Mouse (Mus musculus) limb, embryonic 10.5 days (tissue): Measurements from ENCODE around the gene Utp4. TPM values are rescaled to one million over a fixed set of nuclear protein-coding genes. Genes with fewer than 3 reads are reported as not detected.
"Not testable (repeated sequence)": the region's sequence is repeated elsewhere in the genome, so short reads cannot be mapped to it uniquely, and the experiment has no call there.

Experiments
- DNase-seq: peaks from one replicate; pipeline ENCODE4 v3.0.0-alpha.2; 2017; ENCODE audit warnings: low spot score
- H3K27ac ChIP-seq: fragments of 300-500 bp; sonication (generic); 2 replicates; pipeline ENCODE4 v1.5.1; 2016; ENCODE audit warnings: mild to moderate bottlenecking
- H3K27me3 ChIP-seq: fragments of 300-500 bp; sonication (generic); 2 replicates; pipeline ENCODE4 v1.6.1; 2016; ENCODE audit warnings: low read depth, mild to moderate bottlenecking; ENCODE audit not compliant: poor library complexity, severe bottlenecking
- H3K36me3 ChIP-seq: fragments of 300-500 bp; sonication (generic); 2 replicates; pipeline ENCODE4 v1.6.1; 2016; ENCODE audit warnings: mild to moderate bottlenecking, moderate library complexity
- H3K4me1 ChIP-seq: fragments of 300-500 bp; sonication (generic); 2 replicates; pipeline ENCODE4 v1.6.1; 2016
- H3K4me3 ChIP-seq: fragments of 300-500 bp; sonication (generic); 2 replicates; pipeline ENCODE4 v1.5.1; 2016; ENCODE audit warnings: mild to moderate bottlenecking, moderate library complexity
- H3K9me3 ChIP-seq: fragments of 300-500 bp; sonication (generic); replicated peaks from 2 replicates; pipeline ENCODE4 v1.6.1; 2016; ENCODE audit warnings: mild to moderate bottlenecking
- WGBS: fragments of 180-500 bp; shearing (Covaris S2); methylation state at CpG from one replicate; pipeline ENCODE4 v1.1.7; 2016; 5-methylcytosine and 5-hydroxymethylcytosine counted together
- polyA plus RNA-seq: library from polyadenylated mRNA; unstranded; fragments of >200 nt; fragmentation: Nextera tagmentation; extraction: Ambion mirVana; gene quantifications from 2 replicates; pipeline ENCODE4 v1.2.1, GENCODE M21; 2016

Gene Utp4
- polyA plus RNA-seq, 1 experiment from 2014 or later, result 84.7 TPM

DNA sequence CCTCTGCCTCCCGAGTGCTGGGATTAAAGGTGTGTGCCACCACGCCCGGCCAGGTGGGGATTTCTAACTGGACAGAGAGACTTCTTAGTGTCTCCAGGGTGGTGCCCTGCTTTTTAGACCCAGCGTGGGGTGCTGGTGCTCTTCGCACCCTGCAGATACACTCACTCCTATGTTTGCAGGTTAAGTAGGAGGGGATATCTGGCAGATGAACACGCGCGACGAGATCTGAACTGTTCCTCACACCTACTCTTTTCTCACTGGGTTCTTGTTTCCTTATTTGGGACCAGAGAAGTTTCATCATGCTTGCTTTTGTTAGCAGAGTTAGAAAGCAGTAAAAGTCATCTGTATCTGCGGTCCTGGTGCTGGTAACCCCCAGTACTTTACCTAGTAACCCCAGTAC lies 20.2 kb downstream of the Utp4 start:
- Histone ChIP-seq H3K27me3 (no peaks in the 10 kb centered on the region), H3K9me3 (no peaks in the 10 kb centered on the region), H3K4me1 (no peaks in the 10 kb centered on the region), H3K27ac (no peak overlapping the region), H3K36me3 (peaks cover 91% of the 10 kb centered on the region), H3K4me3 (no peak overlapping the region)
- 98% methylated on average over 10 of the region's 10 CpGs for WGBS
- DNase-seq, result no peak

DNA sequence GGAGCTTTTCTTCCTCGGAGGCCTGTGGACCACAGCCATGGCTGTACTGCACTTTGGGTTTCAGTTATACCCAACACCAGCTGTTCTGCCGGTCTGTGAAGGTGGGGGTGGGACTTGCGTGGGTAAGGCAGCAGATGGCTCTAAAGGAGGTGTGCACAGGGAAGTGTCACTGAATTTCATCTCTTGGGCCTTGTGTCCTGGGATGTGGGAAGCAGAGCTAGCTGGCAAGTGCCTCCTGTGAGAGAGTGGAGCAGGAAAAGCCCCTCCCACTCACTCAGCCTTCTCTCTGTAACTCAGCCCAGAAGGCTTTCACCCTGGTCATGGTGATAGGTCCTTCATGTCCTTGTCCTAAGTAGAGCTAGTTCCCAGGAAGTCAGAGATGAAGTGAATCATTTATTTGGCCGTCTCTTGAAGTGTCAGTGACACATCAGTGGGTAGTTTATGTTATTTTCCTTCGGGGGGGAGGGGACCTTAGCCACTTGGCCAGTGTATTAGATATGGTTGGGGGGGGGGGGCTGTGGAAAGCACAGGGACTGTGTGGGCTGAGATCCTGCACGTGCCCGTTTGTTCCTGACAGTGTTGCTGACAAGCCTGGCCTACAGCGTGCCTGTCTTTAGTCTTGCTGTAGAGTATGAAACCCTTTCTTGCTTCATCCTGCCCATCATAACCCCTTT lies 26.4 kb downstream of the Utp4 start:
- Histone ChIP-seq H3K36me3 (peaks cover 91% of the 10 kb centered on the region), H3K9me3 (no peaks in the 10 kb centered on the region), H3K4me1 (no peaks in the 10 kb centered on the region), H3K27me3 (no peaks in the 10 kb centered on the region), H3K4me3 (no peak overlapping the region), H3K27ac (no peak overlapping the region)
- WGBS, result 92% methylated on average over 8 of the region's 8 CpGs
- DNase-seq, result no peak

- Histone ChIP-seq H3K9me3 (no peaks in the 10 kb centered on the region), H3K4me3 (no peak overlapping the region), H3K27me3 (no peaks in the 10 kb centered on the region), H3K36me3 (peaks cover 86% of the 10 kb centered on the region), H3K4me1 (no peaks in the 10 kb centered on the region), H3K27ac (no peak overlapping the region)
- DNase-seq, result no peak
- 97% methylated on average over 5 of the region's 5 CpGs for WGBS
Measured at GRCm38 (mm10) chr8:106920395-106920741, 26.9 kb downstream of the Utp4 start.

DNA sequence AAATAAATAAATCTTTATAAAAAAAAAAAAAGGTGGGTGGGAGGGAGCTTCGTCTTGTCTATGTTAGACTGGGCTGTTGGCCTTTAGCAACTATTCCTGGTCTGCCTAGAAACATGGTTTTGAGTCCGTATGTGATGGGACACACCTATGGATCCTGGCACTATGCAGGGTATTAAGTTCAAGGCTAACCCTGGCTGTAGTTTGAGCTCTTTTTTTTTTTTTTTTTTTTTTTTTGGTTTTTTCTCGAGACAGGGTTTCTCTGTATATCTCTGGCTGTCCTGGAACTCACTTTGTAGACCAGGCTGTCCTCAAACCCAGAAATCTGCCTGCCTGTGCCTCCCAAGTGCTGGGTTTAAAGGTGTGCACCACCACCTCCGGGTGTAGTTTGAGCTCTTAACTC lies 30.6 kb downstream of the Utp4 start:
- 87% methylated on average over 4 of the region's 4 CpGs for WGBS
- DNase-seq, result no peak
- Histone ChIP-seq H3K4me1 (peaks cover 3% of the 10 kb centered on the region; the same call in 1 of the 2 replicates), H3K4me3 (no peak overlapping the region), H3K27me3 (no peaks in the 10 kb centered on the region), H3K9me3 (no peaks in the 10 kb centered on the region), H3K36me3 (peaks cover 50% of the 10 kb centered on the region), H3K27ac (no peak overlapping the region)

DNA sequence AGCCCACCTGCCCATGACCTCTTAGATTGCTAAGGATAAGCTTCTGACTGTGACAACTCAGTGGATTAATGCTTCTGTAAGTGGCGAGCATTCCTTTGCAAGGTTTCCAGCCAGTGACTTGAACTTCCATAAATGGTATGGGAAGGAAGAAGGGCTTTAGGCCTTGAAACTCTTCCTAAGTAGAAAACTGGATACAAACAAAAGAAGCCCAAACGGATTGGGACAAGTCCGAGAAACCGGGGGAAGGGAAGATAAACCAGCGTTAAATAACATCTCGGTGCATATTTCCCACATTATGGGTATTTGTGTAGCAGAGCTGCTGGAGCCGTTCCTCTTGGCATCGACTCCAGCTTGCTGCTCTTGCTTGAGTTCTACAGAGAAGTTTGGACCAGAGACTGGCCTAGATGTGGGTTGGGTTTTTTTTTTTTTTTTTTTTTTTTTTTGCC lies 31.5 kb downstream of the Utp4 start:
- Histone ChIP-seq H3K36me3 (peaks cover 42% of the 10 kb centered on the region), H3K4me3 (no peak overlapping the region), H3K27me3 (no peaks in the 10 kb centered on the region), H3K9me3 (no peaks in the 10 kb centered on the region), H3K4me1 (peaks cover 12% of the 10 kb centered on the region), H3K27ac (no peak overlapping the region)
- WGBS, result 85% methylated on average over 8 of the region's 8 CpGs
- DNase-seq, result no peak

- DNase-seq, result no peak
- 94% methylated on average over 4 of the region's 4 CpGs for WGBS
- Histone ChIP-seq H3K36me3 (peaks cover 36% of the 10 kb centered on the region), H3K9me3 (no peaks in the 10 kb centered on the region), H3K4me3 (no peak overlapping the region), H3K27ac (no peak overlapping the region), H3K27me3 (no peaks in the 10 kb centered on the region), H3K4me1 (peaks cover 15% of the 10 kb centered on the region)
Measured at GRCm38 (mm10) chr8:106925446-106925845, 32.0 kb downstream of the Utp4 start.

DNA sequence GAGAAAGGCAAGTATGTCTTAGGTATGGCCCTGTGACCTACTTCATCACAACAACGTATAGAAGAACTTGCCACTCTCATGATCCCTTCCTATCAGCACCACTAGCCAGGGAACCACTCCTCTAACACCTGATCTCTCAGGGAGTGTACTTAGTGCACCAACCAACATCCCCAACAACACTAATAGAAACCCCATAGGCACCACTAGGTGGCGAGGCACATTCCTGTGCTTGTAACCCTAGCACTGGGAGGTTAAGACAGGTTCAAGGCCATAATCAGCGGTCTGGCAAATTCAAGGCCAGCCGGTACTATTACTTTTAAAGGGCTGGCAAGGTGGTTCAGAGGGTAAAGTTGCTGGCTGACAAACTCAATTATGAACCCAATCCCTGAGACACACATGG lies 33.8 kb downstream of the Utp4 start:
- 57% methylated on average over 4 of the region's 4 CpGs for WGBS
- DNase-seq, result peak; percentile 46

GRCm38 (mm10) chr8:106928182-106928581 lies 34.7 kb downstream of the Utp4 start:
- not testable (repeated sequence) for DNase-seq, H3K9me3 ChIP-seq, H3K4me3 ChIP-seq, H3K27me3 ChIP-seq, H3K27ac ChIP-seq, H3K36me3 ChIP-seq
- 97% methylated on average over 11 of the region's 11 CpGs for WGBS
- H3K4me1 ChIP-seq, result peaks cover 36% of the 10 kb centered on the region

More for the DNA sequence above, 33.8 kb downstream of the Utp4 start:
- Histone ChIP-seq H3K9me3 (no peaks in the 10 kb centered on the region), H3K27me3 (no peaks in the 10 kb centered on the region), H3K27ac (no peak overlapping the region), H3K36me3 (peaks cover 19% of the 10 kb centered on the region), H3K4me3 (no peak overlapping the region), H3K4me1 (peaks cover 29% of the 10 kb centered on the region)

- H3K4me3 ChIP-seq, result no peak overlapping the region
- no peak for DNase-seq
- H3K9me3 ChIP-seq, result no peaks in the 10 kb centered on the region
- H3K27me3 ChIP-seq, result no peaks in the 10 kb centered on the region
- WGBS, result 29% methylated on average over 6 of the region's 6 CpGs
- peaks cover 37% of the 10 kb centered on the region for H3K4me1 ChIP-seq
- peak overlapping the region; percentile 66 for H3K27ac ChIP-seq
- H3K36me3 ChIP-seq, result peaks cover 3% of the 10 kb centered on the region; the same call in 1 of the 2 replicates
Measured at GRCm38 (mm10) chr8:106929155-106929913, 35.9 kb downstream of the Utp4 start.

DNA sequence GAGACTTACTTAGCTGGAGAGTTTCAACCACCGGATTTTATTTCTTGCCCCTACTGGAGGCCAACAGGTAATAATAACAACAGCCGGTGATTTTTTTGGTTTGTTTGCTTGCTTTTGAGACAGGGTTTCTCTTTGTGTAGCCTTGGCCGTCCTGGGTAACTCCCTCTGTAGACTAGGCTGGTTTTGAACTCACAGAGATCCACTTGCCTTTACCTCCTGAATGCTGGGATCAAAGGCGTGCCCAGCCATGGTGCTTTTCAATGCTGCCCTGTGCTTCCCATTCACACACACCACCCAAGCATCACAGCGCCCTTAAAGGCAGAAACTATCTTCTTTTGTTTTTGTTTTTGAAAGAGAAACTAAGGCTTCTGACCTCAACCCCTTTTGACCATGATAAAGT lies 36.5 kb downstream of the Utp4 start:
- H3K27ac ChIP-seq, result peak overlapping the region; percentile 66
- WGBS, result 79% methylated on average over 5 of the region's 5 CpGs
- no peak for DNase-seq
- 0 out of 2 replicates have a peak, but pooled peaks cover 2% of the 10 kb centered on the region for H3K36me3 ChIP-seq
- H3K9me3 ChIP-seq, result no peaks in the 10 kb centered on the region
- peaks cover 41% of the 10 kb centered on the region for H3K4me1 ChIP-seq
- no peak overlapping the region for H3K4me3 ChIP-seq
- H3K27me3 ChIP-seq, result no peaks in the 10 kb centered on the region

DNA sequence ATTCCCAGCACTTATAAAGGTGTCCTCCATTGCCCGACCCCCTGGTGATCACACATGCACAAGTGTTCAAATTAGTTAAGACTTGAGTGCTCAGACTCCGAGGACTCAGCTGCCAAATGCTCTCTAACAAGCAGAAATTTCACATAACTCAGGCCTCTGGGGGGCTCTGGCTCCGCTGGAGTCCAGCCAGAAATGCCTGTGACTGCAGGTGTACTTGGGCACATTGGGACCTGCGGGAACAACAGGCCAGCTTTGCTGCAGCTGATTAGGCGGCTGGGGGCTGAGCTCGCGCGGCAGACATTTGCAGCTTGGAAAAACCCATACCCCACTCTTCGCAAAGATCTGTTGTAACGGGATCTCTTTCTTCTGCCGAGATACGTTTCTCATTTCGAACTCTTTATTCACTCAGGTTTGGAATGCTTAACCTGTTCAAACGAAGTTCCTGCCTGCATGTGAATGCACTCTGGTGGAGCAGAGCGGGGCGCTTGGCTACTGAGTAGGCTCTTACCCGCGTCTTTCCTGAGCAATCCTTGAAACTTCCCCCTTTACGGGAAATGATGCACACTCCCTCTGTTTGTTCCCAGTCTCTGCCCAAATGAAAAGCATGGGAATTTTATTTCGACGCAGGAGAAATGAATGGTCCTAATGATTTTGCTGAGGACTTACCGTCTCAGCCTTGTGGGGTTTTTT lies 39.1 kb downstream of the Utp4 start:
- Histone ChIP-seq H3K4me1 (peaks cover 58% of the 10 kb centered on the region), H3K27ac (peak overlapping the region; percentile 76), H3K4me3 (peak overlapping the region; percentile 40), H3K9me3 (no peaks in the 10 kb centered on the region), H3K27me3 (no peaks in the 10 kb centered on the region), H3K36me3 (no peaks in the 10 kb centered on the region)
- DNase-seq, result peak; percentile 69
- WGBS, result 17% methylated on average over 22 of the region's 22 CpGs

- H3K36me3 ChIP-seq, result no peaks in the 10 kb centered on the region
- H3K27ac ChIP-seq, result no peak overlapping the region
- 76% methylated on average over 4 of the region's 4 CpGs for WGBS
- H3K4me3 ChIP-seq, result no peak overlapping the region
- no peak for DNase-seq
- no peaks in the 10 kb centered on the region for H3K9me3 ChIP-seq
- H3K4me1 ChIP-seq, result peaks cover 67% of the 10 kb centered on the region
- no peaks in the 10 kb centered on the region for H3K27me3 ChIP-seq
Measured at GRCm38 (mm10) chr8:106933506-106934143, 40.2 kb downstream of the Utp4 start.
